Mouse (Mus musculus): Measurements from ENCODE around the gene Smg7. TPM values are rescaled to one million over a fixed set of nuclear protein-coding genes. Genes with fewer than 3 reads are reported as not detected.

The Smg7 gene
- total RNA-seq, 1 experiment: 88.4 TPM

DNA sequence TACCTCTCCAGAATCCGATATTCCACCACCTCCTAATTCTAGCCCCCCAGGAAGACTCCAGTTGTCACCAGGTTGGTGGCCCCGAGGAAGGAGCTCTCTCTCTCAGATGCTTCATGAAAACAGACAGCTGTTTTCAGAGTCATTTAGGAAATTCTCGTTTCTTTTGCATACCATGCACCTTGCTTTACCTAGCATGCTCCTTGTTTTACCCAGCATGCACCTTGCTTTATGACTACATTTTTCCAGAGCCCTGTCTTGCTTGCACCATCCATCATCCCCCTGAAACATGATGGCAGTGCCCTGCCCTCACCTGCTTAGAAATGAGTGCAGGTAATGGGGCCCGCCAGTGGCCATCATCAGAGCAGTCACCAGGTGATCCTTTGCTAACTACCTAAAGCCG, 70.8 kb downstream of the Smg7 start:
- in situ Hi-C loops (cut with MboI; ENCODE audit: low sequenced_read_pairs in 2 of 2, unreplicated experiment in 2 of 2): no loop called here

GRCm38 (mm10) chr1:152831003-152831402, 71.4 kb downstream of the Smg7 start:
- H3K27ac ChIP-seq (ENCODE audit: insufficient read depth, low read depth, low read length, poor library complexity, severe bottlenecking): no peak overlapping the region
- H3K4me1 ChIP-seq (ENCODE audit: control insufficient read depth in 2 of 2, insufficient read depth in 2 of 2, low read length in 2 of 2, poor library complexity in 1 of 2): peaks cover 2 to 22% of the 10 kb centered on the region in 2 experiments; a peak in 3 of 4 replicates
- H3K9me3 ChIP-seq (ENCODE audit: control insufficient read depth, insufficient read depth, low read depth, low read length): no peaks in the 10 kb centered on the region
- DNase-seq (ENCODE audit: low read depth, low spot score): no peak
- H3K9ac ChIP-seq (ENCODE audit: insufficient read depth, low read depth, low read length, poor library complexity, severe bottlenecking): no peak overlapping the region
- no peak overlapping the region for H3K4me3 ChIP-seq (ENCODE audit: insufficient read depth in 1 of 2, low read depth in 1 of 2, low read length in 2 of 2, poor library complexity in 1 of 2, severe bottlenecking in 1 of 2)
- in situ Hi-C loops (cut with MboI; ENCODE audit: low sequenced_read_pairs in 2 of 2, unreplicated experiment in 2 of 2): no loop called here
- peaks cover 2% of the 10 kb centered on the region; the same call in 1 of the 2 replicates for H3K36me3 ChIP-seq (ENCODE audit: control insufficient read depth, insufficient read depth, low read length, poor library complexity, severe bottlenecking)
- TF ChIP-seq MAFK (IDR thresholded peaks at IDR 0.05; ENCODE audit: insufficient read depth, low read depth, low read length): no peak
- no peak for TF ChIP-seq CHD2 (IDR thresholded peaks at IDR 0.05; ENCODE audit: low read depth, low read length)
- no peak for TF ChIP-seq ZNF384 (IDR thresholded peaks at IDR 0.05; ENCODE audit: low read depth, low read length)
- TF ChIP-seq ZC3H11A (IDR thresholded peaks at IDR 0.05; ENCODE audit: borderline replicate concordance, low read depth, low read length): no peak
- no peak for TF ChIP-seq HCFC1 (IDR thresholded peaks at IDR 0.05; ENCODE audit: borderline replicate concordance, insufficient read depth, low read length)

More for the DNA sequence above, 70.8 kb downstream of the Smg7 start:
- H3K9ac ChIP-seq (ENCODE audit: insufficient read depth, low read depth, low read length, poor library complexity, severe bottlenecking): no peak overlapping the region
- H3K9me3 ChIP-seq (ENCODE audit: control insufficient read depth, insufficient read depth, low read depth, low read length): no peaks in the 10 kb centered on the region
- H3K4me1 ChIP-seq (ENCODE audit: control insufficient read depth in 2 of 2, insufficient read depth in 2 of 2, low read length in 2 of 2, poor library complexity in 1 of 2): peaks cover 2 to 22% of the 10 kb centered on the region in 2 experiments; a peak in 3 of 4 replicates
- no peak overlapping the region for H3K27ac ChIP-seq (ENCODE audit: insufficient read depth, low read depth, low read length, poor library complexity, severe bottlenecking)
- no peak for DNase-seq (ENCODE audit: low read depth, low spot score)
- H3K4me3 ChIP-seq (ENCODE audit: insufficient read depth in 1 of 2, low read depth in 1 of 2, low read length in 2 of 2, poor library complexity in 1 of 2, severe bottlenecking in 1 of 2): no peak overlapping the region
- H3K36me3 ChIP-seq (ENCODE audit: control insufficient read depth, insufficient read depth, low read length, poor library complexity, severe bottlenecking): peaks cover 4% of the 10 kb centered on the region; the same call in 1 of the 2 replicates
- TF ChIP-seq ZC3H11A (IDR thresholded peaks at IDR 0.05; ENCODE audit: borderline replicate concordance, low read depth, low read length) (no peak), MAFK (IDR thresholded peaks at IDR 0.05; ENCODE audit: insufficient read depth, low read depth, low read length) (no peak), CHD2 (IDR thresholded peaks at IDR 0.05; ENCODE audit: low read depth, low read length) (no peak), ZNF384 (IDR thresholded peaks at IDR 0.05; ENCODE audit: low read depth, low read length) (no peak), HCFC1 (IDR thresholded peaks at IDR 0.05; ENCODE audit: borderline replicate concordance, insufficient read depth, low read length) (no peak)

DNA sequence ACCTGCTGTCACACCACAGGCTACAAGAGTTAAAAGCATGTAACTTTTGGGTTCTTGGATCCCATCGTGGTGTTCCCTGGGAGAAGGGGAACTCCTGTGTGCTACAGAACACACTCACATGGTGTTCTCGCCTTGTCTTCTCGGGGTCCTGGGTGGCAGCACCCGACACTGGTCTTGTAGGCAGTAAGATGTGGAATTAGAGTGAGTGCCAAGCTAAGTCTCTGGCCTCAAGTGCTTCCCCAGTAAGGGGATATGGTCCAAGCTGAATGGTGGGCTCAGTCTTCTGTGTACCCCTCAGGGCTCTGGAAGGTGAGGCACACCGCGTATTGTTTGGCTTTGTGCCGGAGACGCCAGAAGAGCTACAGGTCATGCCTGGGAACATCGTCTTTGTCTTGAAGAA, 72.4 kb downstream of the Smg7 start:
- Histone ChIP-seq H3K4me3 (ENCODE audit: insufficient read depth in 1 of 2, low read depth in 1 of 2, low read length in 2 of 2, poor library complexity in 1 of 2, severe bottlenecking in 1 of 2) (no peak overlapping the region), H3K36me3 (ENCODE audit: control insufficient read depth, insufficient read depth, low read length, poor library complexity, severe bottlenecking) (peaks cover 2% of the 10 kb centered on the region; the same call in 1 of the 2 replicates), H3K9me3 (ENCODE audit: control insufficient read depth, insufficient read depth, low read depth, low read length) (no peaks in the 10 kb centered on the region), H3K4me1 (ENCODE audit: control insufficient read depth in 2 of 2, insufficient read depth in 2 of 2, low read length in 2 of 2, poor library complexity in 1 of 2) (peaks cover 2 to 22% of the 10 kb centered on the region in 2 experiments; a peak in 2 of 4 replicates), H3K27ac (ENCODE audit: insufficient read depth, low read depth, low read length, poor library complexity, severe bottlenecking) (no peak overlapping the region), H3K9ac (ENCODE audit: insufficient read depth, low read depth, low read length, poor library complexity, severe bottlenecking) (no peak overlapping the region)
- in situ Hi-C loops (cut with MboI; ENCODE audit: low sequenced_read_pairs in 2 of 2, unreplicated experiment in 2 of 2): no loop called here
- TF ChIP-seq ZNF384 (IDR thresholded peaks at IDR 0.05; ENCODE audit: low read depth, low read length): no peak
- no peak for TF ChIP-seq ZC3H11A (IDR thresholded peaks at IDR 0.05; ENCODE audit: borderline replicate concordance, low read depth, low read length)
- no peak for TF ChIP-seq HCFC1 (IDR thresholded peaks at IDR 0.05; ENCODE audit: borderline replicate concordance, insufficient read depth, low read length)
- no peak for TF ChIP-seq MAFK (IDR thresholded peaks at IDR 0.05; ENCODE audit: insufficient read depth, low read depth, low read length)
- no peak for TF ChIP-seq CHD2 (IDR thresholded peaks at IDR 0.05; ENCODE audit: low read depth, low read length)
- no peak for DNase-seq (ENCODE audit: low read depth, low spot score)

DNA sequence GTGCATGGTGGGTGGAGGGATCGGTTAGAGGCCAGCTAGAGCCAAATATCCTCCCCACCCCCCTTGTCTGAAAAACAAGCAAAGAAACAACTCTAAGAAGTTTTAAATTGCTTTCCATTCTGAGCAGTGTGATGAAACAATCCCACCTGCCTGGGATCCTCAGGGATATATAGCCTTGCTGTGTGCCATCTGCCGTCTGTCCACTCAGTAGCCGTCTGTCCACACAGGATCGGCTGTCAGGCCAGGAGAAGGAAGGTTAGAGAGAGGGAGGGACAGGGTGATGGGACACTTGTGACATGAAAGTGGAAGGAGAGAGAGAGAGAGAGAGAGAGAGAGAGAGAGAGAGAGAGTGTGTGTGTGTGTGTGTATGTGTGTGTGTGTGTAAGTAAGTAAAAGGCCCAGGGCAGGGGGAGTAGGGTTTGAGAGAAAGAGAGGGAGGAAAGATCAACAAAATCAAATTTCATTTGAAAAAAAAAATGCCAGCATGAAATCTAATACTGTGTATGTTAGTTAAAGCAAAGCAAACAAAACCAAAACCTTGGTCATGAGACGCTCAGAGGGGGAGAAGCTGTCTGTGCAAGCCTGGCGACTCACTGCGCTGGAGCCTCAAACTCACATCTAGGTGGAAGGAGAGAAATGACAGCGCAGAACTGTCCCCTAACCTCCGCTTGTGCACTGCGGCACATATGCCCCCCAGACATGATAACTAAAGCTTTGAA, 73.7 kb downstream of the Smg7 start:
- TF ChIP-seq HCFC1 (IDR thresholded peaks at IDR 0.05; ENCODE audit: borderline replicate concordance, insufficient read depth, low read length) (no peak), MAFK (IDR thresholded peaks at IDR 0.05; ENCODE audit: insufficient read depth, low read depth, low read length) (no peak), ZC3H11A (IDR thresholded peaks at IDR 0.05; ENCODE audit: borderline replicate concordance, low read depth, low read length) (no peak), ZNF384 (IDR thresholded peaks at IDR 0.05; ENCODE audit: low read depth, low read length) (no peak), CHD2 (IDR thresholded peaks at IDR 0.05; ENCODE audit: low read depth, low read length) (no peak)
- Histone ChIP-seq H3K27ac (ENCODE audit: insufficient read depth, low read depth, low read length, poor library complexity, severe bottlenecking) (no peak overlapping the region), H3K4me3 (ENCODE audit: insufficient read depth in 1 of 2, low read depth in 1 of 2, low read length in 2 of 2, poor library complexity in 1 of 2, severe bottlenecking in 1 of 2) (no peak overlapping the region), H3K4me1 (ENCODE audit: control insufficient read depth in 2 of 2, insufficient read depth in 2 of 2, low read length in 2 of 2, poor library complexity in 1 of 2) (peaks cover 2 to 20% of the 10 kb centered on the region in 2 experiments; a peak in 2 of 4 replicates), H3K9ac (ENCODE audit: insufficient read depth, low read depth, low read length, poor library complexity, severe bottlenecking) (no peak overlapping the region), H3K9me3 (ENCODE audit: control insufficient read depth, insufficient read depth, low read depth, low read length) (no peaks in the 10 kb centered on the region), H3K36me3 (ENCODE audit: control insufficient read depth, insufficient read depth, low read length, poor library complexity, severe bottlenecking) (peaks cover 2% of the 10 kb centered on the region; the same call in 1 of the 2 replicates)
- in situ Hi-C loops (cut with MboI; ENCODE audit: low sequenced_read_pairs in 2 of 2, unreplicated experiment in 2 of 2): no loop called here
- DNase-seq (ENCODE audit: low read depth, low spot score): no peak

Measured in ES-E14 (cell line).